Mouse (Mus musculus) testis, adult 2 months (tissue): ENCODE data around the gene Cst6. TPM values are rescaled to one million over a fixed set of nuclear protein-coding genes. Genes with fewer than 3 reads are reported as not detected.

Experiments
- H3K27ac ChIP-seq: fragments of 200-500 bp; 2 replicates; pipeline ENCODE4 v1.5.1; 2012; ENCODE audit warnings: low read depth, low read length; ENCODE audit not compliant: control insufficient read depth, insufficient read depth
- H3K27me3 ChIP-seq: fragments of 200-500 bp; 2 replicates; pipeline ENCODE4 v1.6.1; 2012; ENCODE audit warnings: mild to moderate bottlenecking, low read length, moderate library complexity; ENCODE audit not compliant: control insufficient read depth, insufficient read depth
- H3K36me3 ChIP-seq: fragments of 200-500 bp; 2 replicates; pipeline ENCODE4 v1.6.1; 2012; ENCODE audit warnings: mild to moderate bottlenecking, low read length; ENCODE audit not compliant: control insufficient read depth, insufficient read depth
- H3K4me1 ChIP-seq: fragments of 200-500 bp; 2 replicates; pipeline ENCODE4 v1.6.1; 2012; ENCODE audit warnings: low read length; ENCODE audit not compliant: control insufficient read depth, insufficient read depth
- H3K4me3 ChIP-seq: fragments of 200-500 bp; 2 replicates; pipeline ENCODE4 v1.5.1; 2012; ENCODE audit warnings: low read depth, mild to moderate bottlenecking, low read length, moderate library complexity, mixed read lengths; ENCODE audit not compliant: control insufficient read depth
- CTCF ChIP-seq: fragments of 200-500 bp; IDR thresholded peaks from 2 replicates; pipeline ENCODE4 v1.5.1; 2012; ENCODE audit warnings: low read depth, mild to moderate bottlenecking, inconsistent platforms, low read length, moderate library complexity; ENCODE audit not compliant: control insufficient read depth, insufficient read depth, insufficient replicate concordance
- POLR2A ChIP-seq: fragments of 200-500 bp; IDR thresholded peaks from 2 replicates; pipeline ENCODE4 v1.6.1; 2012; ENCODE audit warnings: low read depth, mild to moderate bottlenecking, inconsistent platforms, low read length, moderate library complexity; ENCODE audit not compliant: control insufficient read depth
- polyA plus RNA-seq: library from polyadenylated mRNA; depleted of rRNA; stranded (reverse); fragments of >200 nt; gene quantifications from 2 replicates; pipeline ENCODE4 v1.2.3, GENCODE M21; 2012; rRNA removed

Gene Cst6
- polyA plus RNA-seq, 1 experiment: 1.5 TPM

GRCm38 (mm10) chr19:5300588-5300987, 48.8 kb downstream of the Cst6 start:
- Histone ChIP-seq H3K4me1 (peaks cover 9% of the 10 kb centered on the region), H3K4me3 (no peak overlapping the region), H3K27me3 (no peaks in the 10 kb centered on the region; the same call in none of the 2 replicates), H3K36me3 (no peaks in the 10 kb centered on the region), H3K27ac (no peak overlapping the region)
- TF ChIP-seq POLR2A (no peak), CTCF (no peak)

- Histone ChIP-seq H3K27me3 (no peaks in the 10 kb centered on the region; the same call in none of the 2 replicates), H3K36me3 (no peaks in the 10 kb centered on the region; the same call in 1 of the 2 replicates), H3K4me1 (peaks cover 15% of the 10 kb centered on the region), H3K27ac (no peak within 1 kb of the TSS), H3K4me3 (peak within 1 kb of the TSS; percentile 9; the same call in 1 of the 2 replicates)
- TF ChIP-seq CTCF (no peak), POLR2A (no peak)
Observed at GRCm38 (mm10) chr19:5297903-5298800, 51.2 kb downstream of the Cst6 start, which contains the start of gene Gal3st3. Gal3st3 (plus strand) TSS chr19:5298331.

- no peak overlapping the region for H3K4me3 ChIP-seq
- no peak overlapping the region for H3K27ac ChIP-seq
- no peak for TF ChIP-seq CTCF
- no peak for TF ChIP-seq POLR2A
- H3K4me1 ChIP-seq: peaks cover 17% of the 10 kb centered on the region
- no peaks in the 10 kb centered on the region; the same call in none of the 2 replicates for H3K27me3 ChIP-seq
- H3K36me3 ChIP-seq: no peaks in the 10 kb centered on the region; the same call in none of the 2 replicates
Observed at GRCm38 (mm10) chr19:5296630-5297029, 52.7 kb downstream of the Cst6 start.

- Histone ChIP-seq H3K4me3 (peak overlapping the region; percentile 99), H3K27me3 (no peaks in the 10 kb centered on the region; the same call in none of the 2 replicates), H3K27ac (peak overlapping the region; percentile 68), H3K36me3 (peaks cover 2% of the 10 kb centered on the region), H3K4me1 (peaks cover 17% of the 10 kb centered on the region)
- no peak for TF ChIP-seq POLR2A
Observed at GRCm38 (mm10) chr19:5295736-5296075, 53.7 kb downstream of the Cst6 start.

- no peaks in the 10 kb centered on the region; the same call in none of the 2 replicates for H3K27me3 ChIP-seq
- H3K4me1 ChIP-seq: peaks cover 17% of the 10 kb centered on the region
- peak; percentile 71; the same call in 1 of the 2 replicates for TF ChIP-seq CTCF
- peak; percentile 85 for TF ChIP-seq POLR2A
- H3K4me3 ChIP-seq: peak within 1 kb of the TSS; percentile 99
- H3K36me3 ChIP-seq: peaks cover 4% of the 10 kb centered on the region
- peak within 1 kb of the TSS; percentile 98 for H3K27ac ChIP-seq
Observed at GRCm38 (mm10) chr19:5294972-5295735, 54.2 kb downstream of the Cst6 start, which contains the start of gene Sf3b2. Sf3b2 (minus strand) TSS chr19:5295455.

Other genes starting within 250 kb of the Cst6 start
- 113 and 124 TPM in 2 replicates for gene Rab1b, start 242.5 kb downstream of the Cst6 start, polyA plus RNA-seq
- gene Klc2, start 231.0 kb downstream of the Cst6 start, polyA plus RNA-seq: 92.7 and 92.9 TPM in 2 replicates
- 163 and 169 TPM in 2 replicates for gene Pacs1, start 76.5 kb downstream of the Cst6 start, polyA plus RNA-seq
- 92.2 and 93.4 TPM in 2 replicates for gene Sf3b2, start 54.1 kb downstream of the Cst6 start, polyA plus RNA-seq
- gene Gal3st3, start 51.2 kb downstream of the Cst6 start, polyA plus RNA-seq: 2.2 and 2.4 TPM in 2 replicates
- gene Catsper1, start 13.8 kb downstream of the Cst6 start, polyA plus RNA-seq: 219 and 262 TPM in 2 replicates
- gene Eif1ad, start 17.2 kb upstream of the Cst6 start, polyA plus RNA-seq: 24.5 and 26.9 TPM in 2 replicates
- 105 and 120 TPM in 2 replicates for gene Banf1, start 17.6 kb upstream of the Cst6 start, polyA plus RNA-seq
- 27.4 and 32.8 TPM in 2 replicates for gene Sart1, start 39.1 kb upstream of the Cst6 start, polyA plus RNA-seq
- 353 and 423 TPM in 2 replicates for gene Tsga10ip, start 53.0 kb upstream of the Cst6 start, polyA plus RNA-seq
- 290 and 345 TPM in 2 replicates for gene Drap1, start 75.4 kb upstream of the Cst6 start, polyA plus RNA-seq
- 82.3 and 88.1 TPM in 2 replicates for gene AI837181, start 75.6 kb upstream of the Cst6 start, polyA plus RNA-seq
- gene Fosl1, start 98.0 kb upstream of the Cst6 start, polyA plus RNA-seq: 3.2 TPM in 2 replicates
- gene Ccdc85b, start 108.3 kb upstream of the Cst6 start, polyA plus RNA-seq: 0.65 and 0.89 TPM in 2 replicates
- gene Fibp, start 111.0 kb upstream of the Cst6 start, polyA plus RNA-seq: 70.0 and 71.3 TPM in 2 replicates
- gene Ctsw, start 118.9 kb upstream of the Cst6 start, polyA plus RNA-seq: 0.14 TPM in 1 of 2 replicates, not detected in the other
- 17.3 and 17.6 TPM in 2 replicates for gene Efemp2, start 124.4 kb upstream of the Cst6 start, polyA plus RNA-seq
- gene Mus81, start 138.8 kb upstream of the Cst6 start, polyA plus RNA-seq: 55.3 and 69.7 TPM in 2 replicates
- 225 and 243 TPM in 2 replicates for gene Cfl1, start 140.9 kb upstream of the Cst6 start, polyA plus RNA-seq
- gene 1700020D05Rik, start 154.2 kb upstream of the Cst6 start, polyA plus RNA-seq: 289 and 311 TPM in 2 replicates
- gene Snx32, start 161.0 kb upstream of the Cst6 start, polyA plus RNA-seq: 11.0 and 12.7 TPM in 2 replicates
- 8.5 and 10.1 TPM in 2 replicates for gene Ovol1, start 211.1 kb upstream of the Cst6 start, polyA plus RNA-seq
- 15.4 and 16.7 TPM in 2 replicates for gene Ap5b1, start 218.5 kb upstream of the Cst6 start, polyA plus RNA-seq